Mouse (Mus musculus) CH12F3 (cell line): ENCODE measurements around the gene Bub3.

Experiments used
- in situ Hi-C: fragments of 300-500 bp; cut with MboI; formaldehyde crosslinking; loops from 2 replicates; pipeline ENCODE4 v1.14.3; 2020; ENCODE audit warnings: low sequenced_read_pairs

Bub3 gene

GRCm38 (mm10) chr7:131559986-131560696 lies at the start of gene Bub3:
Bub3 (plus strand) TSS chr7:131560222.
- in situ Hi-C loops, result no loop called here

DNA sequence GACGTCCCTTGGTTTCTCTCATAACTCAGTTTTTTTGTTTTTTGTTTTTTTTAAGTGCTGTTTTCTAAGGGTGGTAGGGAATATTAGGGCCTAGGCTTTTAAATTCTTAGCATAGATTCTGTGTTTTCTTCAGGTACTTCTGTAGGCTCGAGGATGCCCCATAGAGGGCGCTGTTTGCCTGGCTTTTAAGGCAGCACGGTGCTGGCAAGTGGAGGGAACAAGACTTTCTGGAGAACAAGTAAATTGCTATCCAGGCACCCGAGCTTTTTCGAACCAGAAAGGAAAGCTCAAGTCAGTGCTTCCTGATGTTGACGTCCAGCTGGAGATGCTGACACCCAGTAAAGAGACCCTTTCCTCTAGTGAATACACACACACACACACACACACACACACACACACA lies 20.0 kb upstream of the Bub3 start:
- in situ Hi-C loops, result loop anchor here (10.0 kb wide), 1 partner anchor 345 kb away; no protein-coding TSS in a partner anchor

- in situ Hi-C loops, result no loop called here
Measured at GRCm38 (mm10) chr7:131541184-131542114, 18.6 kb upstream of the Bub3 start.

DNA sequence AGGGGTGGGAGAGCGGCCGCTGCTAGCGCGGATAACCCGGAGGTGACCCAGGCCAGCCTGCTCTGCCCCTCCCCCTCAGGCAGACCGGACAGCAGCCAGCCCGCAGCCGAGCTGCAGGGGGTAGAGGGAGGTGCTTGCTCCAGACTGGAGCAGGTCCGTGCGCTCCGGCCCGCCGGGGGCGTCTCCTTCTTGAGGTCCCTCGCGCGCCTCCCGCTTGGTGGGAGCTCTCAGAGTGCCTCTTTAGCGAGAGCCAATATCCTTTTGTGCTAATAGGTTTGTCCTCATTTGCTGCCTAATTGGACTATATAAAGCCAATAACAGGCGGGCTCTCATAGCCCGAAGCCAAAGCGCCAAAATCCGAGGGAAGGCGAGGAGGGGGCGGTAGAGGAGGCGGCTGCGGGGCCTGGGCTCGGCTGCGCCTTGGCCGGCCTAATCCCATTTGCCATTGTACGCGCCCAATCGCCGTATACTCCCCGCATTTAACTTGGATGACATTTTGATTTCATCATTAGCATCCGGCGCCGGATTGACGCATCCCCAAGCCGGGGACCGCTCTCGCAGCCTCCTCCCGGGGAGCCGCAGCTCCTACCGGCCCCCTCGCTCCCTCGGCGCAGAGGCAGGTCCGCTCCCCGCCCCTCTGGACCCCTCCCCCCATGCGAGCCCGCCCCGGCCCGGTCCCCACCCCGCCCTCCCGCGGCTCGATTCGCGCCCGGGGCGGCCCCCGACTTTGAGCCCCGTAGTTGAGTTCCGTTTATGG lies 17.7 kb upstream of the Bub3 start, which contains the start of gene Hmx3:
Gene Hmx3 (plus strand): TSS at position 753 of the 757 bp plus-strand sequence.
- in situ Hi-C loops, result no loop called here

GRCm38 (mm10) chr7:131542872-131543622 lies 17.0 kb upstream of the Bub3 start:
- in situ Hi-C loops, result no loop called here

- in situ Hi-C loops, result no loop called here
Measured at GRCm38 (mm10) chr7:131543623-131544481, 16.2 kb upstream of the Bub3 start.

- in situ Hi-C loops, result no loop called here
Measured at GRCm38 (mm10) chr7:131544871-131545270, 15.2 kb upstream of the Bub3 start.

- in situ Hi-C loops, result no loop called here
Measured at GRCm38 (mm10) chr7:131545701-131546385, 14.2 kb upstream of the Bub3 start.

DNA sequence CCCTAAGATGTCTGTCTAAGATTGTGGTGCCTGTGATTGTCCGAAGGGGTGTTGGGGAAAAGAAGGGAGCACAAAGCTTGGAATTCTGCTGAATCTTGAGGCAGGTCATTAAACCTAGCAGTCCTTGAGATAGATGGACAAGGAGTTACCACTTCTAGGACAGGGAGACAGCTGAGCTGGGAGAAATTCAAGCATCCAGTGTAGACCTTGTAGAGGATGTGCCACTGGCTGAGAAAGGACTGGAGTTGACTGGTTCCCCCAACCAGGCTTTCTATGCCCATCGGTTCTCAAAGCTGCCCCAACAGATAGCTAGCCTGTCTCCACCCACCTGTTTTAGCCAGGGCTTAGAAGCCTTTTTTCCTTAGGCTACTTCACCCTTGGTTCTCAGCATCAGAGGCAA lies 13.6 kb upstream of the Bub3 start:
- in situ Hi-C loops, result no loop called here

DNA sequence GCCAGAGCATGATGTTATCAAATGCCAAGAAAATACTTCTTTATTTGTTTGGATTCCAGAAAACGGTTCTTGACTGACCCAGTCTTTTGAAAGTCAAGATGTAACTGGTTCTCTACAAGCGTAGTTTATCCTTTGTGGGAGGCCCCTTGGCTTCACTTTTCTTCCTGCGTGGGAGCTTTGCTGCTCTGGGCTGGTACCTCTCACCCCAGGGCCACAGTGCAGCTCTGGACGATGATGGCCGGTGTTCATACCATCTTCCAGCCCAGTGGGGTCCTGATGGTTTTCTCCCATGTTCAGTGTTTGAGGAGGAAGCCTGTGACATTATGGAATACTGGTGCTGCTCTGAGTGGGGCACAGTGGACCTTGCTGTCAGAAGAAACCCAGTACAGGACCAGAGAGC lies 12.5 kb upstream of the Bub3 start:
- in situ Hi-C loops, result no loop called here

GRCm38 (mm10) chr7:131548473-131548872 lies 11.5 kb upstream of the Bub3 start, which contains the start of gene Hmx2:
Hmx2 (plus strand) TSS chr7:131548773.
- in situ Hi-C loops, result no loop called here

DNA sequence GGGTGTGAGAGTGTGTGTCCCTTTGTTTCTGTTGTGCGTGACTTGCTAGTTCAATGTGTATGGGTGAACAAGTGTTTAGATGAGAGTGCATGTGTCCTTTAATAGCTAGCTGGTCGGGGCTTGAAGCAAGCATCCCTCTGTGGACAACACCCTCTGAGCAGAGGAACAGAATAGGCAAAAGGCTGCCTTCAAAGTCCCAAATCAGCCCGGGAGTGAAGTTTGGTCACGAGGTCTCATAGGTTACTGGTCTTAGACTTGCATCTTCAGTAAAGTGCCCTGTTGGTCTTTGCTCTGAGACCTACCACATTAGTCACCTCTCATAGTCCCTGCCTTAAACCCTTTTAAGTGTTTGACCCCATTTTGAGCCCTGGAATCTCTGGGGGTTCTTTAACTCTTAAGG lies 8.6 kb upstream of the Bub3 start:
- in situ Hi-C loops, result no loop called here

- in situ Hi-C loops, result no loop called here
Measured at GRCm38 (mm10) chr7:131551931-131552741, 7.9 kb upstream of the Bub3 start.

DNA sequence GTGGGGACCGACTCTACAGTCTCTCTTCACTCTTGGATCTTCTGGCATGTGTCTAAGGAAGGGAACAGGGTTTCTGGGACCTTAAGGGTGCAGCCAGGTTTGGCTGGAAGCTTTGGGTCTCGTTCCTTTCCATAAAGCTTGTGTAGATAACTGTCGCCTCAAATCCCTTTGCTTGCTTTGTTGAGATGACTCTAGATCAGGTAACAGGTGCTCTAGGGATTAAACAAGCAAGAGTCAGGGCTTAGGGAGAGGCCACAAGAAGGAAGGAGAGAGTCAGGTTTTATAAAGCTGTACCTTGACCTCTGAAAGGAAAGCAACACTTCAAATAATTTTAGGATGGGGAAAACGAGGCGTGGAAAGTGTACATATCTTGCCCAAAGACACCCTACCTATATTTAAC lies 7.2 kb upstream of the Bub3 start:
- in situ Hi-C loops, result no loop called here

- in situ Hi-C loops, result no loop called here
Measured at GRCm38 (mm10) chr7:131553771-131554175, 6.2 kb upstream of the Bub3 start.

DNA sequence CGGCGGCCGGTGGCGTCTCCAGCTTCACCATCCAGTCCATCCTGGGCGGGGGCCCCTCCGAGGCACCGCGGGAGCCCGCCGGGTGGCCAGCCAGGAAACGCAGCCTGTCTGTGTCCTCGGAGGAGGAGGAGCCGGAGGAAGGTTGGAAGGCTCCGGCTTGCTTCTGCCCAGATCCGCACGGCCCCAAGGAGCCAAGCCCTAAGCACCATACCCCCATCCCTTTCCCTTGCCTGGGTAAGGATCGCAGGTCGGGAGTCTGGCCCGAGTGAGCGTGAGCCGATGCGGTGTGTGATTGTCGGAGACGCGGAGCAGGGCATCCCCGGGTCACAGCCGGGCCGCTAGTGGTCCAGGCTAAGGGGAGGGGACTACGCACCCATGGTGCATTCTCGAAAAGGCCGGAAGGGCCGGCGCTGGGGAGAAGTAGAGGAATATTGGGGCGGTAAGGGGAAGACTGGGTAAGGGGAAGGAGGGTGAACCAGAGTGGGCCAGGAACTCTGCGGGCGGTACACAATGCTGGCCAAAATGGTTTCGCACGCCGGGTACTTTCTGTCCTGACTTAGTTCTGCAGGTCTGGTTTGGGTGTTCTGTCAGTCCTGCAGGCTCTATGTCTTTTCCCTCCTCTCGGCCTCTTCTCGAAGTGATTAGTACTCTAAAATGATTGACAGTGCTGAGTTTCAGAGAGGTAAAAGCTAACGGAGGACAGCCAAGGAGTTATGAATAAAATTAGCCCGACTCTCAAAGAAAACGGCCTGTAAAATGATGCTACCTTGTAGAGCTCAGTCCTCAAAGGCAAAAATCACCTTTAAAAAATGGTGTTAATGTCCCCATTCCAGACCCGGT lies 5.5 kb upstream of the Bub3 start:
- in situ Hi-C loops, result no loop called here
